Mouse (Mus musculus) bone marrow, adult 2 months (tissue): ENCODE results near the gene Myh9.

Source experiments
- CTCF ChIP-seq: fragments of 200-500 bp; IDR thresholded peaks from 2 replicates; pipeline ENCODE4 v1.5.1; 2011; ENCODE audit warnings: low read length, control low read depth; ENCODE audit not compliant: control insufficient read depth, insufficient read depth
- POLR2A ChIP-seq: fragments of 200-500 bp; IDR thresholded peaks from 2 replicates; pipeline ENCODE4 v1.6.1; 2011; ENCODE audit warnings: low read depth, mild to moderate bottlenecking, control low read depth, low read length, borderline replicate concordance; ENCODE audit not compliant: control insufficient read depth

GRCm38 (mm10) chr15:77761561-77762380 lies 80.2 kb downstream of the Myh9 start:
- TF ChIP-seq CTCF (peak; percentile 71), POLR2A (no peak)
